In the genomic region with DNA sequence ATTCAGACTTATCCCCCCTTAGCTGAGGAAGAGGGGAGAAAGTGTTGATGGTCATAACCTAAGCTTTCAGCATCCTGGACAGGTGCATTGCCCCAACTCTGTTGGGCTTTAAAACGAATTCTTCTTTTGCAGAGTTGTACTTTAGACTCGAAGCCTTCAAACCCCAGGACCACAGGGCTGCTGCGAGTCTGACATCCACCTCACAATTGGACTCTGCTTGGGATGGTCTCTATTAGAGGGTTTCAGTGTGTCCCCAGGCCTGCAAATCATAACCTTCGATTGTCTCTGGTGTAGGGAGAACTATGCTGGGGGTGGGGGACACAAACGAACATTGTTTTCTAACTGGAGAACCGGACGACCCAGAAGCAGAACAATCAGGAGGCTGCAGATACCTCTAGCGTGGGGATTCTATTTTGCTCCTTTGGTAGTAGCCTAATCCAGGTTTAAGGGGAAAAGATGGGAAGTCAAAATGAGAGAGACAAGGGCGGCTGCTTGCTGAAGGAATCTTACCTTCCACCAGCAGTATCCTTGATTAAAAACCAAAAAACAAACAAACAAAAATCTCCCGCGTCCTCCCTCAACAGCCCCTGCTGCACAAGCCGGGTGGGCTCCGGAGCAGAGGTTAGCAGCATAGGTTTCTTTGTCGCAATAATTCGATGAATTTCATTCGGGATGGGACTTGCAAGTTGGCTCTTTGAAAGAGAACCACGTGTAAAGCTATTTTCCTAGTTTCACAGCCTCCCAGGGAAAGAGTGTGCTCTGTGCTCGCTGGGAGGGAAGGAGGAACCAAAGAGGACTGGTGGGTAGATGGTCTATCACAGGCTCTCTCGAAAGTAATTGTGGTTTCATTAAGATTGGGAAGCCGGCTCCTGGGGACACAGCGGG, we compare ENCODE assay signal across 8 mouse cellular contexts. TPM values are rescaled to one million over a fixed set of nuclear protein-coding genes. Genes with fewer than 3 reads are reported as not detected.
DNase-seq lines count a peak whose midpoint lies in the region; ATAC-seq and TF ChIP-seq lines count a peak whose summit lies in the region.

No protein-coding gene starts in this region.

- peak overlapping the region; percentile 48 for H3K4me3 ChIP-seq in kidney, embryonic 14.5 days (ENCODE audit: low read length)
- peak overlapping the region; percentile 66 for H3K4me3 ChIP-seq in embryonic facial prominence, embryonic 10.5 days
- H3K4me3 ChIP-seq in heart, postnatal 0 days (ENCODE audit: low read depth, low read length) = peak overlapping the region; percentile 53

- DNase-seq in kidney, postnatal 25 days = no peak
- peak; percentile 48 for DNase-seq in embryonic facial prominence, embryonic 10.5 days (ENCODE audit: low spot score)
- DNase-seq in heart, postnatal 0 days (ENCODE audit: low spot score) = no peak
- DNase-seq in neural tube, embryonic 10.5 days (ENCODE audit: extremely low spot score, low spot score) = peak; percentile 49
- DNase-seq in ovary, postnatal 14 days (ENCODE audit: low spot score) = no peak
- no peak for DNase-seq in cerebellum, adult 11-12 months

- ATAC-seq in kidney, embryonic 14.5 days (ENCODE audit: low FRiP score, low TSS enrichment) = no peak
- no peak for ATAC-seq in heart, postnatal 0 days (ENCODE audit: insufficient read depth, low read depth)
- no peak for ATAC-seq in erythroblast, adult 5-6 weeks (replicated peaks; ENCODE audit: low FRiP score, poor library complexity, severe bottlenecking)

- peak overlapping the region; percentile 62 for H3K4me2 ChIP-seq in kidney, embryonic 14.5 days (replicated peaks; ENCODE audit: low read depth, low read length)
- peak overlapping the region; percentile 74 for H3K4me2 ChIP-seq in heart, postnatal 0 days (ENCODE audit: low read depth, low read length)

- H3K36me3 ChIP-seq in kidney, embryonic 14.5 days (ENCODE audit: control insufficient read depth, insufficient read depth, low read length) = no peaks in the 10 kb centered on the region; the same call in 1 of the 2 replicates
- no peaks in the 10 kb centered on the region for H3K36me3 ChIP-seq in embryonic facial prominence, embryonic 10.5 days (replicated peaks)
- no peaks in the 10 kb centered on the region for H3K36me3 ChIP-seq in heart, postnatal 0 days (replicated peaks; ENCODE audit: control insufficient read depth, insufficient read depth, low read length)

- peak overlapping the region; percentile 65 for H3K9ac ChIP-seq in kidney, embryonic 14.5 days (ENCODE audit: low read depth, low read length)
- peak overlapping the region; percentile 40; the same call in 1 of the 2 replicates for H3K9ac ChIP-seq in heart, postnatal 0 days (replicated peaks; ENCODE audit: low read depth, low read length)

- H3K9me3 ChIP-seq in kidney, embryonic 14.5 days (ENCODE audit: control insufficient read depth, low read length) = no peaks in the 10 kb centered on the region
- H3K9me3 ChIP-seq in embryonic facial prominence, embryonic 10.5 days = no peaks in the 10 kb centered on the region
- no peaks in the 10 kb centered on the region for H3K9me3 ChIP-seq in heart, postnatal 0 days (replicated peaks; ENCODE audit: control insufficient read depth, low read length)

- peaks cover 10% of the 10 kb centered on the region for H3K4me1 ChIP-seq in kidney, embryonic 14.5 days (ENCODE audit: control insufficient read depth, insufficient read depth, low read length)
- peaks cover 42% of the 10 kb centered on the region for H3K4me1 ChIP-seq in embryonic facial prominence, embryonic 10.5 days
- no peaks in the 10 kb centered on the region for H3K4me1 ChIP-seq in heart, postnatal 0 days (ENCODE audit: control insufficient read depth, insufficient read depth)

- peaks cover 56% of the 10 kb centered on the region for H3K27me3 ChIP-seq in kidney, embryonic 14.5 days (ENCODE audit: control insufficient read depth, insufficient read depth, low read length)
- H3K27me3 ChIP-seq in embryonic facial prominence, embryonic 10.5 days (replicated peaks; ENCODE audit: low read depth, poor library complexity, severe bottlenecking) = peaks cover 100% of the 10 kb centered on the region
- peaks cover 97% of the 10 kb centered on the region for H3K27me3 ChIP-seq in heart, postnatal 0 days (ENCODE audit: control insufficient read depth, insufficient read depth, low read length)

- no peak for TF ChIP-seq CTCF in heart, postnatal 0 days (IDR thresholded peaks at IDR 0.05; ENCODE audit: low read depth)

- no peak overlapping the region; the same call in 1 of the 2 replicates for H3K27ac ChIP-seq in kidney, embryonic 14.5 days (ENCODE audit: low read depth, low read length)
- peak overlapping the region; percentile 82 for H3K27ac ChIP-seq in embryonic facial prominence, embryonic 10.5 days (replicated peaks)
- no peak overlapping the region for H3K27ac ChIP-seq in heart, postnatal 0 days (ENCODE audit: low read depth)

- 4% methylated on average over 21 of the region's 21 CpGs for WGBS in kidney, embryonic 14.5 days
- under 1% methylated on average over 21 of the region's 21 CpGs for WGBS in embryonic facial prominence, embryonic 10.5 days
- WGBS in heart, postnatal 0 days = 11% methylated on average over 21 of the region's 21 CpGs

- no peak for TF ChIP-seq EP300 in heart, postnatal 0 days (IDR thresholded peaks at IDR 0.05; ENCODE audit: low read depth)

RNA-seq across cellular contexts. Expression of gene Osr1, which starts 5.5 kb away (rescaled TPM):
- polyA plus RNA-seq in kidney, embryonic 14.5 days (2014; fragmentation: Nextera tagmentation; extraction: Ambion mirVana) = 35.0 and 47.2 TPM in 2 replicates
- polyA plus RNA-seq in embryonic facial prominence, embryonic 10.5 days (2016; fragmentation: Nextera tagmentation; extraction: Ambion mirVana) = 13.8 and 23.6 TPM in 2 replicates
- total RNA-seq in heart, postnatal 0 days (2014; rRNA removed; ENCODE audit: low replicate concordance) = 18.7 and 28.1 TPM in 2 replicates
- polyA plus RNA-seq in heart, postnatal 0 days (2015; fragmentation: Nextera tagmentation; extraction: Ambion mirVana) = 3.1 and 5.1 TPM in 2 replicates
- total RNA-seq in erythroblast, adult 5-6 weeks (2015; ENCODE audit: low replicate concordance) = not detected in 2 replicates
- total RNA-seq in erythroblast, adult 5-6 weeks (2017; ENCODE audit: low replicate concordance) = not detected in 2 replicates

Comparison
In these comparisons a context has a peak if more than half of its experiments do, and no peak if none do; other contexts are left out.
1. DNase-seq: peak in embryonic facial prominence, embryonic 10.5 days (single experiment) and neural tube, embryonic 10.5 days (single experiment); none in kidney, postnatal 25 days (0 of 2), heart, postnatal 0 days (single experiment), ovary, postnatal 14 days (single experiment) and cerebellum, adult 11-12 months (single experiment).
2. Peak in every context shown above with its lines, with median percentiles within 50 percentile points of each other: H3K4me3 ChIP-seq.